Mouse (Mus musculus) adipocyte (in vitro differentiated cells): ENCODE data around the gene Atxn1.

Source experiments
- DNase-seq: peaks from one replicate; pipeline ENCODE4 v3.0.0-alpha.2; 2016; ENCODE audit warnings: low spot score

The Atxn1 gene

DNA sequence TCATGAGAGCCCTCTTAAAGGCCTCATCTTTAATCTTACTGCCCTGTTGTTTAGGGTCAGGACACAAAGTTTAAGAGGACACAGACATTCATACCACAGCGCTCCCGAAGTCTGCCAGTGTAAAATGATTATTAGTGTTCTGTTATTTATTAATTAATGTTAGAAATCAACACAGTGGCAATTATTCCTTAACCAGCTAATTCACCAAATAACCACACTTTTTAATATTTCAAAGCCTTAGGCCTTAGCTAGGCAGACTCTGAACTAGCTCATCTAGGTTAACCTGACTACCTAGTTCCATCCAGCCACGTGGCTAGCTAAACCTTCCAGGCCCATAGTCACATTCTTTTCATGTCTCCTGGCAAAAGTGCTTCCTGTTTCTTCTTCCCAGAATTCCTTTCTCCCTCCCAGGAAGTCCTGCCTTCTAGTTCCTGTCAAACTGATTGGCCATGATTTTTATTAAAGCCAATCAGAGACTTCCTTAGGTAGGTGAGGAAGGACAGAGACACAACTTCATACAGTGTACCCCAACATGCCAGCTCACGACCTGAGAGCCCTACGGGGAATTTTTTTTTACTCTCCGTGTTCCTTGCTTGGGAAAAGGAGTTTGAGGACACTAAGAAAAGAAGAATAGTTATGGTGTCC is 439.9 kb downstream of the Atxn1 start:
- peak; percentile 66 for DNase-seq

DNA sequence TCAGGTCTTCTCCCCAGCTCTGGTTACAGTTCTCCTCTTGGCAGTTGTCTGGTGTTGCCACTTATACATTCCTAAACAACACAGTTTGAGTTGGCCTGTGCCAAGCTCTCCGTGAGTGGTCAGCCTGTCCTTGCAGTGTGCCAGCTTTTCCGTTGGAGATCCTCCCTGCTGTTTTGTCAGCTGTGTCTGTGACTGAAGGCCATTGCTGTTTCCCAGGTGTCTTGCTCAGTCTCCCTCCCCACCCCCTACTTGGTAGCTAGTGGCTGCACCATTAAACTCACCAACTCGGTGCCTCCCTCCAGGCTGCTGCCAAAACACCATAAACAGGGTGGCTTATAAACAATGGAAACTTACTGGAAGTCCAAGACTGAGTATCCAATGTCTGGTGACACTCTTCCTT is 440.5 kb downstream of the Atxn1 start:
- peak; percentile 30 for DNase-seq

DNA sequence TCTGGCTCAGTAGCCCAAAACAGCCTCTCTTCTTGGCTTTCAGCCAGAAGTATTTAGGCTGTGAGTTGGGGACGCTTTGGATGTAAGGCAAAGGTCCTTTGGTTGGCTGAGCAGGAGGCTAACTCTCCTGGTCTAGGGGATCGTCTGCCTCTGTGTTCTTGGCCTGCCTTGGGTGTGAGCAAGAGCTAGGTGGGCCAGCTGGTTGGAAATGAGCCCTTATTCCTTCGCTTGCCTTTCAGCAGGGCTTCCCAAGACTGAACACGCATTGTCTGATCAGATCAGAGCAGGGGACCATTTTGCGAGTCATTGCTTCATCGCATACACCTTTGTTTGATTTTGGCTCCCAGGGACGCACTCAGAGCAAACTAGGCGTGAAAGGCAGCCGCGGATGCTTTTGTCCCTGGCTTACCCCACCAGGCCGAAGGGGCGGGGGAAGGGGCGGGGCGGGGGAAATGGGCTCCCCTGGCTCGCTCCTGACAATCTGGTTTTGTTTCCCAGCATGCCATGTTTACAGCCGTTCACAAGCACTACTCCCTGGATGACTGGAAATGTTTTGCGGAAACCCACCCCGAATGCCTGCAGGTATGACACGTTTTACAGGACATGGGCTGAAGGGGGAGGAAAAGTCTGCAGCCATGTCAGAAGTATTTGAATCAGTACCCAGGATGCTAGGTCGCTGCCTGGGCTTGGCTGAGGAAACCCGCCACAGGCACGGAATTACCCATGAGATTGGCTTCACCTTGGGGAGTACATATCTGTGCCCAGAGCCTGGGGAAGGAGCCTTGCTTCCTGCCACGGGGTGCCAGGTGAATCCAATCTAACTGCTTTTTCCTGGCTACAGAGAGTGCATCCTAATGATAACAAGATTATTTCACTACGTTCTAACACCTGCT is 448.1 kb downstream of the Atxn1 start:
- peak; percentile 33 for DNase-seq

GRCm38 (mm10) chr13:45514832-45515422 is 449.9 kb downstream of the Atxn1 start:
- no peak for DNase-seq

- no peak for DNase-seq
These were observed 450.7 kb downstream of the Atxn1 start for GRCm38 (mm10) chr13:45514115-45514514.

- DNase-seq, result no peak
These were observed 451.5 kb downstream of the Atxn1 start for GRCm38 (mm10) chr13:45513009-45513984.

GRCm38 (mm10) chr13:45512531-45512930 is 452.3 kb downstream of the Atxn1 start:
- peak; percentile 12 for DNase-seq

- DNase-seq, result no peak
These were observed 452.9 kb downstream of the Atxn1 start for GRCm38 (mm10) chr13:45511706-45512435.

DNA sequence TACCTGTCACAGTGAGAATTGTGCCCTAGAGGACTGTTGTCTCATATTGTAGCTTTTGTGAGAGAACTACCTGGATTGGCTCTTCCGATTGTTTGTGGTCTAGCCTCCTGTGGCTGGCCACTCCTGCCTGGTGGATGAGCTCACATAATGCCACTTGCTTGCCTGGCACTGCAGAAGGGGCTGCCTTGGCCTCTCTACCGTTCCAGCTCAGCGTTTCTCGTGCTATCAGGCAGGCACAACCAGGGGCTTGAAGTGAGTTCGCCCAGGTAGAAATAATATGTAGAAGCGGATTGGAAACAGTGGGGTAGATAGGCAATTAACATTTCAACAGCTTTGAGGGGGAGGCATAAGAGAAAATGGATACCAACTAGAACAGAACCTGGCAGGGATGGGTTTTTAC is 455.4 kb downstream of the Atxn1 start:
- no peak for DNase-seq

GRCm38 (mm10) chr13:45508495-45508894 is 456.3 kb downstream of the Atxn1 start:
- DNase-seq, result no peak

DNA sequence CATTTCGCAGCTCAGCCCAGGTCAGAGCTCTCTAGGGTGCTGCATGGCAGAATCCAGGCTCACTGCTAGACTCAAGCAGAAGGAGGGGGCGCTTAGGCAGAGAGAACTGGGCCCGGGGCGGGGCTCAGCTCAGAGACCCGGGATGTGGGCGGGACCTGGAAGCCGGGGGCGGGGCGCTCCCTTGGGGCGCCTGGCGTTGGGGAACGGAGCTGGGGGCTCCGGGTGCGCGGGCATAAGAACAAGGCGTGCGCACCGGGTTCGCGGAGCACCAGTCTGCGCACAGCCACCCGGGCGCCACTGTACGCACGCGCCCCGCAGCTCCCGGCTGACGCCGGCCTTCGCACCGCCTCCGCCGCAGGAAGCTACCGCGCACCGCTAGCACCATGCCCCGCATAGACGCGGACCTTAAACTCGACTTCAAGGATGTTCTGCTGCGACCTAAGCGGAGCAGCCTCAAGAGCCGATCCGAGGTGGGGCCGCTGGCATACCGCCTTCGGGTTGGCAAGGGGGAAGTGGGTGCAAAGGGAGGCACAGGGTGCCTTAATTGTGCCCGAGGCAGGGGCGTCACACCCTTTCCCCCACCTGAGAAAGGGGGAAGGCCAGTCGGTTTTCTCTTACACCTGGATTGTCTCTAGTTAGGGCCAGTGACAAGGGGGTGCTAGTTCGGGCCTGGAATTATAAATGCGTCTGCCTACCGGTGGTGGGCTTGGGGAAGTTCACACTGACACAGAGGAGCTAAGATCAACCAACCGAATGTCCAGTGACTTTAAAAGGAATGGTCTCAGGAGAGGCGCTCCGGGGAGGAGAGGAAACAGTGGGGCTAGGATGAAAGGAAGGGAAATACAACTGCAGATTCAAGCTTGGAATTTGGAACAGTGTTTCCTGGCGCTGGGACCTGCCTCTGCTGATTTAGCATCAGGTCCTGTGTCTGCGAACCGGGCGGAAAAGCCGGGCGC is 457.3 kb downstream of the Atxn1 start, which contains the start of gene Gmpr:
TSS of gene Gmpr (plus strand) at position 171 of the 956 bp plus-strand sequence.
- DNase-seq, result peak; percentile 31

DNA sequence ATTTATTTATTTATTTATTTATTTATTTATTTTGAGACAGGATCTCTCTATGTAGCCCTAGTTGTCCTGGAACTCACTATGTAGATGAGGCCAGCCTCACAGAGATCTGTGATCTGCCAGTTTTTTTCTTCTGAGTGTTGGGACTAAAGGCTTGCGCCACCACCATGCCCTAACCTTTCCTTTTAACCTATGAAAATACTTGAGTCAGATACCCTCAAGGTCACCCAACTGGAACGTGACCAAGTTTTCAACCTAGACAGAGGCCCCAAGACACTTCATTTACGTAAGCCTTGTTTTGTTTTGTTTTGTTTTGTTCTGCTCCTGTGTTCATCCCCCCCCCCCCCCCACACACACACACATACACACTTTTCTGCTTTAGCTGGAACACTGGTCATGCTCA is 459.3 kb downstream of the Atxn1 start:
- DNase-seq, result no peak

GRCm38 (mm10) chr13:45502791-45503190 is 462.0 kb downstream of the Atxn1 start:
- DNase-seq, result no peak

GRCm38 (mm10) chr13:45499906-45500305 is 464.9 kb downstream of the Atxn1 start:
- DNase-seq, result no peak
